Mouse (Mus musculus) embryonic fibroblast, embryonic 13.5 days (primary cell): Measurements from ENCODE around the gene Olfr455. TPM values are rescaled to one million over a fixed set of nuclear protein-coding genes. Genes with fewer than 3 reads are reported as not detected.
A peak's percentile ranks its signal among the peaks of the same experiment; 100 is the strongest.

Experiments used
- H3K27ac ChIP-seq: 2 replicates; pipeline ENCODE4 v1.5.1; 2012; ENCODE audit warnings: low read length, control low read depth, inconsistent platforms; ENCODE audit not compliant: insufficient read depth
- H3K4me1 ChIP-seq: 2 replicates; pipeline ENCODE4 v1.6.1; 2011; ENCODE audit warnings: low read length; ENCODE audit not compliant: control insufficient read depth, insufficient read depth
- H3K4me3 ChIP-seq: 2 replicates; pipeline ENCODE4 v1.5.1; 2011; ENCODE audit warnings: mild to moderate bottlenecking, control low read depth, low read length; ENCODE audit not compliant: insufficient read depth
- CTCF ChIP-seq: IDR thresholded peaks from 2 replicates; pipeline ENCODE4 v1.5.1; 2011; ENCODE audit warnings: mild to moderate bottlenecking, control low read depth, low read length, moderate library complexity, borderline replicate concordance; ENCODE audit not compliant: insufficient read depth
- POLR2A ChIP-seq: IDR thresholded peaks from 2 replicates; pipeline ENCODE4 v1.6.1; 2011; ENCODE audit warnings: low read depth, mild to moderate bottlenecking, control low read depth, low read length, moderate library complexity
- polyA plus RNA-seq: library from polyadenylated mRNA; stranded (reverse); fragments of >200 nt; gene quantifications from 2 replicates; pipeline ENCODE4 v1.2.4, GENCODE M21; 2011; ENCODE audit warnings: low read depth; ENCODE audit not compliant: missing spikeins, insufficient read length

The Olfr455 gene
- not detected in 2 replicates for polyA plus RNA-seq

DNA sequence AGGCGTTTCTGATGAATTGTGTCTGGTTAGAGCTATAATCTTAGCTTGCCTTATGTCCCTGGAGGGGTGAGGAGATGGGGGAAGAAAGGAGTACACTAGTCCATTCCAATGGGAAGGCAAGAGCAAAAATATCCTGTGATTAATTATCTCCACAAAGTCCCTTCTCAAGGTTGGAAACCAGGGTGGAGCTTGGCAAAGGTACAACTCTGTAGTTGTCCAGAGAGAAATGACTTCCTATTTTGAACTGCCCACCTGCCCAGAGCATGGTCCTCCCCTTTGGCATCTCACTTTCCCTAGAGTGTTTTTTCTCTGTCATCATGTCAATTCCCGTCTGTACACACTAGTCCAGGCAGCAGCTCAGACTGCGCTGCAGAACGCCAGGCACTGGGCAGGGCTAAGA is at the start of gene Olfr455:
TSS of gene Olfr455 (minus strand) at position 127 of the 400 bp plus-strand sequence.
- no peak within 1 kb of the TSS for H3K27ac ChIP-seq
- no peak for TF ChIP-seq CTCF
- TF ChIP-seq POLR2A: no peak
- H3K4me3 ChIP-seq: no peak within 1 kb of the TSS
- H3K4me1 ChIP-seq: peaks cover 2% of the 10 kb centered on the region; the same call in 1 of the 2 replicates

DNA sequence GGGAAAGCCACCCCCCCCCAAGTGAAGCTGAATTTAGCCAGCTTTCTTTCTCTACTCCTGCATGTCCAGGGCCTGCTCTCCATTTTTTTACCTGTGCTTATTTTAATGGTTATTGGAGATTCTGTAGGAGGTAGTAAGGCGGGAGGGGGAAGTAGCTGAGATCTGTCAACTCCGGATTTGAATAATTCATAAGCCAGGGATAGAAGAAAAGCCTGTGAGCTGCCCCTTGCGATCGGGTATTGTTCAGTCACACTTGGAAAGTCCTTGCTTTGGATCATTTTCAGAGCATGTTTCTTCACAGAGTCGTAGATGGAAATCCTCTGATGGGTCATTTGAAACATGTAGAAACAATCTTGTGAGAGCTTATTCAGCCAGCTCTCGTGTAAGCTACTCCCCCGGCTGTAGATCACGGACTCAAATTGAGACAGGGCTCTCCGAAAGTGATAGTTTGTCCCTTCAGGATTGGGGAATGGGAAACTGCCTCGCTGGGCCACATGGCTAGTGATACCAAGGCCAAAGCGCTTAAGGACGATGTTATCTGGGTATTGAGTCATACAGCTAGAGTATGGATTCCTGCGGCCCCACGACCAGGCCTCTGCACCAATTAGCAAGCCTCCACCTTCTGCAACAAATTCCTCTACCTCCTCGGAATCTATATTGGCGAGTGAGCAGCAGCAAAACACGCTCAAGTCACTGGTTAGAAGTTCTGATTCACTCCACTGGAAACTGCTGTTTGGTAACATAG is 45.9 kb upstream of the Olfr455 start:
- Histone ChIP-seq H3K4me3 (no peak overlapping the region), H3K27ac (no peak overlapping the region), H3K4me1 (no peaks in the 10 kb centered on the region)
- no peak for TF ChIP-seq CTCF
- no peak for TF ChIP-seq POLR2A

GRCm38 (mm10) chr6:42586569-42586968 is 39.2 kb upstream of the Olfr455 start:
- H3K4me1 ChIP-seq: peaks cover 3% of the 10 kb centered on the region
- no peak overlapping the region for H3K4me3 ChIP-seq
- no peak overlapping the region for H3K27ac ChIP-seq
- TF ChIP-seq CTCF: no peak
- TF ChIP-seq POLR2A: no peak

DNA sequence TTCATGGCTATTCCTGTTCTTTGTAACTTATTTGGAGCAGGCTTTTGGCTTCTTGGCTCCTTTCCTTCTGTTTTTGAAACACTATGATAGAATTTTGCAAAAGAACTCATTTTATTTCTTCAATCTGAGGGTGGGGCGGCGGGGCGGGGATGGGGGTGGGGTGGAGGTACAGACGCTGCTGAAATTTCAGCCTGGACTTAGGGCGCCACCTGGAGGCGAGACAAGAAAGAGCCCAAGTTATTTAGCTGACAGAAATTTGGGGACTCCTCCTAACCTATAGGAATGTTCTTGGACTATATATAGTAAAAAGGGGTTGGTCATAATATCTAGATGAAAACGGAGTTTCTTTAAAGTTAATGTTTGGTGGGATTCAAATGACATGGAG is 36.1 kb upstream of the Olfr455 start:
- Histone ChIP-seq H3K27ac (peak overlapping the region; percentile 92), H3K4me3 (no peak overlapping the region), H3K4me1 (peaks cover 3% of the 10 kb centered on the region)
- TF ChIP-seq CTCF (peak; percentile 31; the same call in 1 of the 2 replicates), POLR2A (no peak)

DNA sequence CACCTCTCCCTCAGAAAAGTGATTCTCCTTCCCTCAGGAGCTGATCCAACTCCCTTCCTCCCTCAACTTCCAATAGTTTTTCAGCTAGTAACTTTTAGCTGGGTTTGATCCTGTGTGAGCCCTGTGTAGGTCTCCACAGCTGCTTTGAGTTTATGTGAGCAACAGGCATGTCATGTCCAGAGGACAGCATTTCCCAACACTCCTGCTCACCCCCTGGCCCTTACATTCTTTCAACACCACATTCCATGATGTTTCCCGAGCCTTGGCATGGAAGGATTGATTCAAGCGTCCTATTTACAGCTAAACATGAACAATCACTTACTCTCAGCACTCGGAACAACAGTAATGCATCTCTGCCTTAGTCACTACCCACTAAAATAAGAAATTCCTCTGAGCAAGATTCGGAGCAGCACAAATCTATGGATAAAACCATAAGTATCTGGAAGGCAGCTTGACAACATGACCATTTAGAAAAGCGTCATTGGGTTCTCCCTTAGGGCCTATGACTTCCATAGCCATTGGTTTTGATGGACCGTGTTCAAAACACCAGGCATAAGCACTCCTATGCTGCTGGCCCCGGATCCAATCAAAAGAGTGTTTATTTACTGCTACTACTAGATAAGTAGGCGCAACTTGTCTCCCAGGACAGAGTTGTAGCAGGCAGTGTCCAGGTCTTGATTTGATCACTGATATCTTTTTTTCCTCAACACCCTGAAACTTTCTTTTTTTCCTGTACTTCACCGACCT is 35.5 kb upstream of the Olfr455 start:
- Histone ChIP-seq H3K4me3 (no peak overlapping the region), H3K27ac (peak overlapping the region; percentile 92), H3K4me1 (peaks cover 3% of the 10 kb centered on the region)
- TF ChIP-seq CTCF: no peak
- TF ChIP-seq POLR2A: 0 out of 2 replicates have a peak, but pooled peaks have one; percentile 6

DNA sequence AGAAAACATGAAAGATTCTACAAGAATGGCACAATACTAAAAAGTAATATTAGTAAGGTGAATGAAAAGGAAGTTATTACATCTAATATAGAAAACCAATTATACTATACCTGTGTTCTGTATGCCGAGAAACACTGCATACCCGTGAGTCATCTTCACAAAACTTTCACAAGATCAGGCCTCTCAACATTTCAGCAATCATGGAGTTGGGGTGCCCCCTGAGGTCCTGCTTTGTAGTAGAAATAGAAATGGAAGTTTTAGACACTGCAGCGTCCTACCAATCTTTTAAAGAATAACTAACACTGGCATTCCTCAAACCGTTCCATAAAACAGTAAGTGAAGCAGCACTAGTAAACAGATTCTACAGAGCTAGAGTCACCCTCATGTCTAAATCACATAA is 31.3 kb upstream of the Olfr455 start:
- H3K4me3 ChIP-seq: no peak overlapping the region
- TF ChIP-seq CTCF: no peak

DNA sequence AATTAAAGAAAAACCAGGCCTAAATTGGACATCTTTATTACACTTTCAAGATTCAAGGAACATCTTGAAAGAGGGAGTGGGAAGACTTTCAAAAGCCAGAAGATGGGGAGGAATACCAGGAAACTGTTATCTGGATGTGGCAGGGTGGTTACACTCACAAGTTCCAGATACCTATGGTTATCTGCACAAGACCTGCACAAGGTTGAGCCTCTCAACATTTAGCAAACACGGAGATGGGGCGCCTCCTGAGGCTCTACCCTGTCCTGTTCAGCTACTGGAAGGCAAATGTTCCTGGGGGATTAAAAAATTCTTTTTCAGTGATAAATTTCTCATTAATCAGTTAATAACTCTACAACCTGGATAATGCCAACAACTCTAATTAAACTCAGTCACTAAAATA is 30.0 kb upstream of the Olfr455 start:
- Histone ChIP-seq H3K4me3 (no peak overlapping the region), H3K27ac (no peak overlapping the region), H3K4me1 (no peaks in the 10 kb centered on the region)
- TF ChIP-seq POLR2A (no peak), CTCF (no peak)

More for the DNA sequence above, 31.3 kb upstream of the Olfr455 start:
- peaks cover 3% of the 10 kb centered on the region for H3K4me1 ChIP-seq
- no peak overlapping the region for H3K27ac ChIP-seq

- TF ChIP-seq POLR2A: no peak
- TF ChIP-seq CTCF: no peak
- H3K27ac ChIP-seq: no peak overlapping the region
Observed at GRCm38 (mm10) chr6:42568205-42568604, 20.8 kb upstream of the Olfr455 start.

DNA sequence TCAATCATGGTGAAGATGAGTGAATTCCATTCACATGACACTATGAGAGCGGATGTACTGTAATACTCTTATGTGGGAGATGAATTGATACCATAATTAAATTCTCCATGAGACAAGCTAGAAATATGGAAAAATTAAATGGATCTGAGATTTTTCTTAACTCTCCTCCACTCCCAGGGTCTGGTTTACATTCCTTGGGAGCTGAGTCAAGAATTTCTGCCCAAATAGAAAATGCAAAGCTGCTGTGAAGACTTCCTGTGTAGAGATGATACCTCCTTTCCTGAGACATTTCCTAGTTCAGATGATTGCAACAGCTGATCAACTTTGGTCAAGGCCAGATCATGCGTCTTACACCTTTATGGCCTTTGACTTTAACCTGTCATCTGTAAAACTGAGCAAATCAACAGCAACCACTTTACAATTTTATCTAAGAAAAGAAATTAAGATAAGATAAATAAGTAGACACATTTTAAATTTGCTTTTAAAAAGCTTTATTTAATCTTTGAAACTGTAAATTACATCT is 18.8 kb upstream of the Olfr455 start:
- Histone ChIP-seq H3K4me1 (peaks cover 5% of the 10 kb centered on the region), H3K27ac (peak overlapping the region; percentile 95), H3K4me3 (no peak overlapping the region)
- TF ChIP-seq POLR2A (no peak), CTCF (no peak)

More at GRCm38 (mm10) chr6:42568205-42568604, 20.8 kb upstream of the Olfr455 start:
- Histone ChIP-seq H3K4me3 (no peak overlapping the region), H3K4me1 (peaks cover 2% of the 10 kb centered on the region)

- H3K4me3 ChIP-seq: no peak overlapping the region
- H3K4me1 ChIP-seq: peaks cover 6% of the 10 kb centered on the region
- H3K27ac ChIP-seq: peak overlapping the region; percentile 78
- TF ChIP-seq POLR2A (no peak), CTCF (no peak)
Observed at GRCm38 (mm10) chr6:42562280-42562679, 14.9 kb upstream of the Olfr455 start.
